ENCODE assay signal across 8 mouse cellular contexts in genomic region chr7:132656548-132656947, GRCm38 (mm10). TPM values are rescaled to one million over a fixed set of nuclear protein-coding genes. Genes with fewer than 3 reads are reported as not detected.
DNase-seq lines count a peak whose midpoint lies in the region; ATAC-seq and TF ChIP-seq lines count a peak whose summit lies in the region.

No protein-coding gene starts in this region.

- H3K27me3 ChIP-seq in E14TG2a.4 (ENCODE audit: insufficient read depth, low read length): peaks cover 7% of the 10 kb centered on the region; the same call in 1 of the 2 replicates
- H3K27me3 ChIP-seq in forebrain, embryonic 12.5 days: peaks cover 37% of the 10 kb centered on the region
- no peaks in the 10 kb centered on the region for H3K27me3 ChIP-seq in heart, postnatal 0 days (ENCODE audit: control insufficient read depth, insufficient read depth, low read length)
- H3K27me3 ChIP-seq in liver, embryonic 15.5 days: no peaks in the 10 kb centered on the region
- no peaks in the 10 kb centered on the region for H3K27me3 ChIP-seq in neural tube, embryonic 11.5 days (ENCODE audit: control insufficient read depth, insufficient read depth, low read length)
- no peaks in the 10 kb centered on the region for H3K27me3 ChIP-seq in stomach, embryonic 16.5 days (ENCODE audit: control insufficient read depth, insufficient read depth, low read length)

- no peaks in the 10 kb centered on the region for H3K36me3 ChIP-seq in E14TG2a.4 (ENCODE audit: insufficient read depth, low read length)
- no peaks in the 10 kb centered on the region for H3K36me3 ChIP-seq in forebrain, embryonic 12.5 days (replicated peaks)
- H3K36me3 ChIP-seq in heart, postnatal 0 days (replicated peaks; ENCODE audit: control insufficient read depth, insufficient read depth, low read length): no peaks in the 10 kb centered on the region
- H3K36me3 ChIP-seq in liver, embryonic 15.5 days (replicated peaks): no peaks in the 10 kb centered on the region
- H3K36me3 ChIP-seq in neural tube, embryonic 11.5 days (ENCODE audit: control insufficient read depth, insufficient read depth, low read length): no peaks in the 10 kb centered on the region
- H3K36me3 ChIP-seq in stomach, embryonic 16.5 days (ENCODE audit: control insufficient read depth, insufficient read depth, low read length): no peaks in the 10 kb centered on the region

- H3K9ac ChIP-seq in forebrain, embryonic 12.5 days: no peak overlapping the region
- H3K9ac ChIP-seq in heart, postnatal 0 days (replicated peaks; ENCODE audit: low read depth, low read length): no peak overlapping the region
- H3K9ac ChIP-seq in liver, embryonic 15.5 days: no peak overlapping the region
- peak overlapping the region; percentile 33; the same call in 1 of the 2 replicates for H3K9ac ChIP-seq in neural tube, embryonic 11.5 days (ENCODE audit: low read length)
- peak overlapping the region; percentile 47; the same call in 1 of the 2 replicates for H3K9ac ChIP-seq in stomach, embryonic 16.5 days (ENCODE audit: low read length)

- peak; percentile 74 for DNase-seq in c-Kit-positive CD71-positive TER-119-negative erythroid progenitor cells, embryonic 14.5 days (ENCODE audit: low read depth)
- DNase-seq in heart, postnatal 0 days (ENCODE audit: low spot score): peak; percentile 64
- peak; percentile 87 to 98 for DNase-seq in kidney, postnatal 36 days
- peak; percentile 87 for DNase-seq in neural tube, embryonic 11.5 days (ENCODE audit: low spot score)

- ATAC-seq in forebrain, embryonic 12.5 days (ENCODE audit: low FRiP score): peak; percentile 59
- ATAC-seq in heart, postnatal 0 days (ENCODE audit: insufficient read depth, low read depth): peak; percentile 73
- ATAC-seq in liver, embryonic 15.5 days (ENCODE audit: insufficient read depth): peak; percentile 21; the same call in 1 of the 2 replicates
- ATAC-seq in neural tube, embryonic 11.5 days (ENCODE audit: insufficient read depth, low FRiP score, low TSS enrichment): peak; percentile 68
- peak; percentile 52 for ATAC-seq in stomach, embryonic 16.5 days (ENCODE audit: insufficient read depth, low FRiP score)

- H3K4me3 ChIP-seq in E14TG2a.4 (replicated peaks; ENCODE audit: low read length): peak overlapping the region; percentile 50
- H3K4me3 ChIP-seq in forebrain, embryonic 12.5 days (replicated peaks): no peak overlapping the region
- no peak overlapping the region for H3K4me3 ChIP-seq in heart, postnatal 0 days (ENCODE audit: low read depth, low read length)
- H3K4me3 ChIP-seq in liver, embryonic 15.5 days (replicated peaks): 0 out of 2 replicates have a peak overlapping the region, but pooled peaks have one; percentile 8
- H3K4me3 ChIP-seq in neural tube, embryonic 11.5 days (ENCODE audit: low read depth, low read length): no peak overlapping the region
- H3K4me3 ChIP-seq in stomach, embryonic 16.5 days (replicated peaks; ENCODE audit: low read length): no peak overlapping the region

- no peak for TF ChIP-seq EP300 in heart, postnatal 0 days (IDR thresholded peaks at IDR 0.05; ENCODE audit: low read depth)

- 4% methylated on average over 3 of the region's 3 CpGs for WGBS in forebrain, embryonic 12.5 days
- 6% methylated on average over 3 of the region's 3 CpGs for WGBS in heart, postnatal 0 days
- 2% methylated on average over 3 of the region's 3 CpGs for whole genome bisulfite sequencing in liver, embryonic 15.5 days (ENCODE audit: insufficient replicate concordance)
- WGBS in neural tube, embryonic 11.5 days: 11% methylated on average over 3 of the region's 3 CpGs
- WGBS in stomach, embryonic 16.5 days: 3% methylated on average over 3 of the region's 3 CpGs

- no peaks in the 10 kb centered on the region for H3K9me3 ChIP-seq in E14TG2a.4 (ENCODE audit: low read length)
- H3K9me3 ChIP-seq in forebrain, embryonic 12.5 days: no peaks in the 10 kb centered on the region
- no peaks in the 10 kb centered on the region for H3K9me3 ChIP-seq in heart, postnatal 0 days (replicated peaks; ENCODE audit: control insufficient read depth, low read length)
- H3K9me3 ChIP-seq in liver, embryonic 15.5 days (replicated peaks): no peaks in the 10 kb centered on the region
- no peaks in the 10 kb centered on the region for H3K9me3 ChIP-seq in neural tube, embryonic 11.5 days (ENCODE audit: control insufficient read depth, low read length)
- no peaks in the 10 kb centered on the region for H3K9me3 ChIP-seq in stomach, embryonic 16.5 days (replicated peaks; ENCODE audit: control insufficient read depth, low read length)

- peak; percentile 69 for TF ChIP-seq CTCF in E14TG2a.4 (conservative IDR thresholded peaks at IDR 0.05; ENCODE audit: low read length)
- peak; percentile 86 for TF ChIP-seq CTCF in heart, postnatal 0 days (IDR thresholded peaks at IDR 0.05; ENCODE audit: low read depth)

- H3K27ac ChIP-seq in forebrain, embryonic 12.5 days: peak overlapping the region; percentile 54; the same call in 1 of the 2 replicates
- H3K27ac ChIP-seq in heart, postnatal 0 days (ENCODE audit: low read depth): peak overlapping the region; percentile 65
- peak overlapping the region; percentile 33; the same call in 1 of the 2 replicates for H3K27ac ChIP-seq in liver, embryonic 15.5 days (replicated peaks)
- no peak overlapping the region for H3K27ac ChIP-seq in neural tube, embryonic 11.5 days (ENCODE audit: low read depth, low read length)
- H3K27ac ChIP-seq in stomach, embryonic 16.5 days (ENCODE audit: low read length): peak overlapping the region; percentile 64; the same call in 1 of the 2 replicates

- H3K4me2 ChIP-seq in forebrain, embryonic 12.5 days: no peak overlapping the region
- H3K4me2 ChIP-seq in heart, postnatal 0 days (ENCODE audit: low read depth, low read length): no peak overlapping the region
- H3K4me2 ChIP-seq in liver, embryonic 15.5 days: peak overlapping the region; percentile 57
- H3K4me2 ChIP-seq in neural tube, embryonic 11.5 days (ENCODE audit: low read depth): no peak overlapping the region
- H3K4me2 ChIP-seq in stomach, embryonic 16.5 days (ENCODE audit: low read depth, low read length): no peak overlapping the region

- peaks cover 44% of the 10 kb centered on the region for H3K4me1 ChIP-seq in E14TG2a.4 (replicated peaks; ENCODE audit: low read depth, low read length)
- H3K4me1 ChIP-seq in forebrain, embryonic 12.5 days: peaks cover 48% of the 10 kb centered on the region
- H3K4me1 ChIP-seq in heart, postnatal 0 days (ENCODE audit: control insufficient read depth, insufficient read depth): peaks cover 24% of the 10 kb centered on the region
- H3K4me1 ChIP-seq in liver, embryonic 15.5 days (replicated peaks): peaks cover 31% of the 10 kb centered on the region
- H3K4me1 ChIP-seq in neural tube, embryonic 11.5 days (ENCODE audit: control insufficient read depth, insufficient read depth, low read length): peaks cover 9% of the 10 kb centered on the region; the same call in 1 of the 2 replicates
- H3K4me1 ChIP-seq in stomach, embryonic 16.5 days (ENCODE audit: control insufficient read depth, insufficient read depth, low read length): peaks cover 39% of the 10 kb centered on the region

RNA-seq across cellular contexts. Expression of gene Lhpp, which starts 46.1 kb away (rescaled TPM):
- polyA plus RNA-seq in forebrain, embryonic 12.5 days (2016; fragmentation: Nextera tagmentation; extraction: Ambion mirVana): 10.9 and 12.1 TPM in 2 replicates
- 32.2 and 40.1 TPM in 2 replicates for total RNA-seq in heart, postnatal 0 days (2014; rRNA removed; ENCODE audit: low replicate concordance)
- polyA plus RNA-seq in heart, postnatal 0 days (2015; fragmentation: Nextera tagmentation; extraction: Ambion mirVana): 21.3 and 22.9 TPM in 2 replicates
- 4.8 and 5.0 TPM in 2 replicates for polyA plus RNA-seq in liver, embryonic 15.5 days (2015; fragmentation: Nextera tagmentation; extraction: Ambion mirVana)
- polyA plus RNA-seq in neural tube, embryonic 11.5 days (2014; fragmentation: Nextera tagmentation; extraction: Ambion mirVana): 24.7 and 26.4 TPM in 2 replicates
- polyA plus RNA-seq in stomach, embryonic 16.5 days (2015; fragmentation: Nextera tagmentation; extraction: Ambion mirVana): 12.7 and 13.5 TPM in 2 replicates

RNA-seq across cellular contexts. Expression of gene Nkx1-2, which starts 57.1 kb away (rescaled TPM):
- polyA plus RNA-seq in forebrain, embryonic 12.5 days (2016; fragmentation: Nextera tagmentation; extraction: Ambion mirVana): 0.21 and 0.72 TPM in 2 replicates
- not detected in 2 replicates for total RNA-seq in heart, postnatal 0 days (2014; rRNA removed; ENCODE audit: low replicate concordance)
- not detected in 2 replicates for polyA plus RNA-seq in heart, postnatal 0 days (2015; fragmentation: Nextera tagmentation; extraction: Ambion mirVana)
- not detected in 2 replicates for polyA plus RNA-seq in liver, embryonic 15.5 days (2015; fragmentation: Nextera tagmentation; extraction: Ambion mirVana)
- 1.3 and 1.4 TPM in 2 replicates for polyA plus RNA-seq in neural tube, embryonic 11.5 days (2014; fragmentation: Nextera tagmentation; extraction: Ambion mirVana)
- not detected in 2 replicates for polyA plus RNA-seq in stomach, embryonic 16.5 days (2015; fragmentation: Nextera tagmentation; extraction: Ambion mirVana)

Comparison
In these comparisons a context has a peak if more than half of its experiments do, and no peak if none do; other contexts are left out.
1. H3K4me3 ChIP-seq: peak in E14TG2a.4 (single experiment) and liver, embryonic 15.5 days (single experiment); none in forebrain, embryonic 12.5 days (single experiment), heart, postnatal 0 days (single experiment), neural tube, embryonic 11.5 days (single experiment) and stomach, embryonic 16.5 days (single experiment).
2. ATAC-seq: peak in every context shown above with its lines; median percentile 73 in heart, postnatal 0 days; 68 in neural tube, embryonic 11.5 days; 59 in forebrain, embryonic 12.5 days; 52 in stomach, embryonic 16.5 days; 21 in liver, embryonic 15.5 days.
3. H3K9ac ChIP-seq: peak in neural tube, embryonic 11.5 days (single experiment) and stomach, embryonic 16.5 days (single experiment); none in forebrain, embryonic 12.5 days (single experiment), heart, postnatal 0 days (single experiment) and liver, embryonic 15.5 days (single experiment).
4. Peak in every context shown above with its lines, with median percentiles within 50 percentile points of each other: DNase-seq.